Mouse (Mus musculus) embryo, embryonic 10 days (tissue): Measurements from ENCODE around the gene Dio1.

ENCODE experiments used
- DNase-seq: peaks from one replicate; pipeline ENCODE4 v3.0.0-alpha.2; 2015; ENCODE audit warnings: low spot score

Gene Dio1

GRCm38 (mm10) chr4:107306966-107307365, at the start of gene Dio1:
Gene Dio1 (minus strand): TSS chr4:107307169.
- DNase-seq, result no peak

GRCm38 (mm10) chr4:107354543-107354942, 47.6 kb upstream of the Dio1 start:
- peak; percentile 41 for DNase-seq

- no peak for DNase-seq
Measured at GRCm38 (mm10) chr4:107354126-107354525, 47.2 kb upstream of the Dio1 start.

- DNase-seq, result no peak
Measured at GRCm38 (mm10) chr4:107353612-107354011, 46.6 kb upstream of the Dio1 start.

GRCm38 (mm10) chr4:107351368-107351767, 44.4 kb upstream of the Dio1 start:
- no peak for DNase-seq

GRCm38 (mm10) chr4:107349311-107350008, 42.5 kb upstream of the Dio1 start:
- DNase-seq, result peak; percentile 78

GRCm38 (mm10) chr4:107348529-107349310, 41.8 kb upstream of the Dio1 start:
- no peak for DNase-seq

- no peak for DNase-seq
Measured at GRCm38 (mm10) chr4:107347221-107347620, 40.3 kb upstream of the Dio1 start.

- DNase-seq, result no peak
Measured at GRCm38 (mm10) chr4:107344612-107345011, 37.6 kb upstream of the Dio1 start.

- DNase-seq, result no peak
Measured at GRCm38 (mm10) chr4:107341354-107341753, 34.4 kb upstream of the Dio1 start.

GRCm38 (mm10) chr4:107337455-107337854, 30.5 kb upstream of the Dio1 start:
- no peak for DNase-seq

- DNase-seq, result no peak
Measured at GRCm38 (mm10) chr4:107336356-107336755, 29.4 kb upstream of the Dio1 start.

GRCm38 (mm10) chr4:107333514-107333913, 26.5 kb upstream of the Dio1 start:
- DNase-seq, result no peak

GRCm38 (mm10) chr4:107328530-107328929, 21.6 kb upstream of the Dio1 start:
- no peak for DNase-seq

GRCm38 (mm10) chr4:107323113-107323512, 16.1 kb upstream of the Dio1 start:
- DNase-seq, result no peak

- no peak for DNase-seq
Measured at GRCm38 (mm10) chr4:107321041-107321440, 14.1 kb upstream of the Dio1 start.

- no peak for DNase-seq
Measured at GRCm38 (mm10) chr4:107318646-107319045, 11.7 kb upstream of the Dio1 start.

- DNase-seq, result no peak
Measured at GRCm38 (mm10) chr4:107314479-107314805, 7.5 kb upstream of the Dio1 start.

- peak; percentile 93 for DNase-seq
Measured at GRCm38 (mm10) chr4:107313690-107314478, 6.9 kb upstream of the Dio1 start, which contains the start of gene Yipf1. Gene Yipf1 (plus strand): TSS chr4:107314363.

- no peak for DNase-seq
Measured at GRCm38 (mm10) chr4:107303531-107303930, 3.4 kb downstream of the Dio1 start.

GRCm38 (mm10) chr4:107302832-107303231, 4.1 kb downstream of the Dio1 start:
- DNase-seq, result no peak

- no peak for DNase-seq
Measured at GRCm38 (mm10) chr4:107302221-107302620, 4.7 kb downstream of the Dio1 start.
